26 mouse cellular contexts compared by ENCODE assay signal in the genomic region with DNA sequence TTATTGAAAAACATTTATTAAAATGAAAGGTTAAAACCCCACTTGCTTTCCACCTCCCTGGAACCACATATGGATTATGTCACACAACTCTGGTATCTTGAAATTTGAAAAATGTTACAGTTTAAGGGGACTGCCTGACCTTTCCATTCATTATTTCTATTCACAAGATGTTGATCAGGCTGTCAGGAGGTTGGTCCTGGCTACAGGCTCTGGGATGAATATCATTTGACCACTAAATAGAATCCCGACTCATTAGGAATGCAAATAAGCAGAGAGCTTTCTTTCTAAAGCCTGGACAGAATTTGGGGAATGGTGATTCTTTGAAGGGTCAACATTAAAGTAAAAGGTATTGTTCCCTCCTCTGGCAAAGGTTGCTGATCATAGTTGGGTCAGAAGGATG.
DNase-seq lines count a peak whose midpoint lies in the region; ATAC-seq lines count a peak whose summit lies in the region.
"Had no signal": no experiment of that assay in that cellular context is flagged by ENCODE, and none has a peak within 500 bp of the region (broad histone marks: within the 10 kb centered on the region; RNA-seq: fewer than 3 reads in every experiment).

No protein-coding gene starts in this region.

- H3K4me2 ChIP-seq in forebrain, embryonic 11.5 days (ENCODE audit: low read depth, low read length, severe bottlenecking) = no peak overlapping the region
- H3K4me2 ChIP-seq in hindbrain, embryonic 11.5 days (replicated peaks; ENCODE audit: low read depth, low read length) = no peak overlapping the region
- no peak overlapping the region for H3K4me2 ChIP-seq in hindbrain, embryonic 13.5 days
- H3K4me2 ChIP-seq in midbrain, embryonic 12.5 days (replicated peaks) = no peak overlapping the region
- no peak overlapping the region for H3K4me2 ChIP-seq in forebrain, embryonic 15.5 days (replicated peaks)
- H3K4me2 ChIP-seq: embryonic facial prominence, embryonic 12.5 days; embryonic facial prominence, embryonic 15.5 days; heart, embryonic 13.5 days; hindbrain, embryonic 14.5 days had no signal

- peak; percentile 35 for ATAC-seq in forebrain, embryonic 11.5 days (replicated peaks; ENCODE audit: low FRiP score)
- peak; percentile 39; the same call in 1 of the 2 replicates for ATAC-seq in hindbrain, embryonic 11.5 days (ENCODE audit: low FRiP score)
- no peak for ATAC-seq in hindbrain, embryonic 13.5 days (ENCODE audit: low FRiP score)
- peak; percentile 65; the same call in 1 of the 2 replicates for ATAC-seq in midbrain, embryonic 12.5 days (ENCODE audit: low FRiP score, low read depth)
- no peak for ATAC-seq in forebrain, embryonic 15.5 days (replicated peaks)
- ATAC-seq in monocyte, adult 5-6 weeks (replicated peaks; ENCODE audit: insufficient number of reproducible peaks, low FRiP score, low TSS enrichment, poor library complexity, severe bottlenecking) = no peak
- ATAC-seq: Patski had no signal

- no peak overlapping the region for H3K27ac ChIP-seq in forebrain, embryonic 11.5 days (ENCODE audit: low read depth, low read length)
- no peak overlapping the region for H3K27ac ChIP-seq in forebrain, embryonic 10.5 days
- no peak overlapping the region for H3K27ac ChIP-seq in hindbrain, embryonic 11.5 days (ENCODE audit: low read depth, low read length)
- H3K27ac ChIP-seq in hindbrain, embryonic 13.5 days = no peak overlapping the region
- H3K27ac ChIP-seq in midbrain, embryonic 12.5 days (replicated peaks) = no peak overlapping the region
- H3K27ac ChIP-seq in midbrain, embryonic 10.5 days (replicated peaks) = no peak overlapping the region; the same call in 1 of the 2 replicates
- peak overlapping the region; percentile 49; the same call in 1 of the 2 replicates for H3K27ac ChIP-seq in forebrain, embryonic 15.5 days (replicated peaks)
- H3K27ac ChIP-seq: embryonic facial prominence, embryonic 12.5 days; embryonic facial prominence, embryonic 15.5 days; heart, adult 2 months; heart, embryonic 10.5 days; heart, embryonic 13.5 days; hindbrain, embryonic 14.5 days had no signal

- no peak for DNase-seq in forebrain, embryonic 11.5 days (ENCODE audit: low spot score)
- no peak for DNase-seq in forebrain, embryonic 10.5 days (ENCODE audit: extremely low spot score, low spot score)
- no peak for DNase-seq in hindbrain, embryonic 11.5 days (ENCODE audit: low spot score)
- no peak for DNase-seq in midbrain, embryonic 10.5 days (ENCODE audit: low spot score)
- DNase-seq: adrenal gland, postnatal 10 days; adrenal gland, postnatal 36 days; cerebellum, adult 11 months; cerebellum, adult 2 months; cerebellum, adult 9-11 months; cerebellum, postnatal 25 days; gastrocnemius, postnatal 10 days; gastrocnemius, postnatal 36 days; heart, adult 2 months; heart, postnatal 14 days; heart, postnatal 4 days; kidney, adult 11 months had no signal

- no peaks in the 10 kb centered on the region for H3K9me3 ChIP-seq in forebrain, embryonic 11.5 days (ENCODE audit: control insufficient read depth, low read length)
- H3K9me3 ChIP-seq in forebrain, embryonic 10.5 days = no peaks in the 10 kb centered on the region
- no peaks in the 10 kb centered on the region for H3K9me3 ChIP-seq in hindbrain, embryonic 11.5 days (ENCODE audit: control insufficient read depth, low read length)
- H3K9me3 ChIP-seq in hindbrain, embryonic 13.5 days = no peaks in the 10 kb centered on the region
- no peaks in the 10 kb centered on the region for H3K9me3 ChIP-seq in midbrain, embryonic 12.5 days
- H3K9me3 ChIP-seq in midbrain, embryonic 10.5 days (replicated peaks) = no peaks in the 10 kb centered on the region
- no peaks in the 10 kb centered on the region for H3K9me3 ChIP-seq in forebrain, embryonic 15.5 days
- H3K9me3 ChIP-seq: embryonic facial prominence, embryonic 12.5 days; embryonic facial prominence, embryonic 15.5 days; heart, embryonic 10.5 days; heart, embryonic 13.5 days had no signal

- no peaks in the 10 kb centered on the region for H3K27me3 ChIP-seq in forebrain, embryonic 11.5 days (ENCODE audit: control insufficient read depth, insufficient read depth, low read length)
- no peaks in the 10 kb centered on the region for H3K27me3 ChIP-seq in forebrain, embryonic 10.5 days (ENCODE audit: poor library complexity, severe bottlenecking)
- H3K27me3 ChIP-seq in hindbrain, embryonic 11.5 days (ENCODE audit: control insufficient read depth, insufficient read depth, low read length) = no peaks in the 10 kb centered on the region
- no peaks in the 10 kb centered on the region for H3K27me3 ChIP-seq in hindbrain, embryonic 13.5 days
- H3K27me3 ChIP-seq in midbrain, embryonic 12.5 days = no peaks in the 10 kb centered on the region
- no peaks in the 10 kb centered on the region for H3K27me3 ChIP-seq in midbrain, embryonic 10.5 days (ENCODE audit: low read depth, poor library complexity, severe bottlenecking)
- no peaks in the 10 kb centered on the region for H3K27me3 ChIP-seq in forebrain, embryonic 15.5 days
- H3K27me3 ChIP-seq: embryonic facial prominence, embryonic 12.5 days; embryonic facial prominence, embryonic 15.5 days; heart, embryonic 13.5 days; Patski had no signal

- no peak overlapping the region for H3K9ac ChIP-seq in forebrain, embryonic 11.5 days (ENCODE audit: low read length)
- no peak overlapping the region for H3K9ac ChIP-seq in hindbrain, embryonic 11.5 days (ENCODE audit: low read depth, low read length)
- no peak overlapping the region for H3K9ac ChIP-seq in hindbrain, embryonic 13.5 days
- no peak overlapping the region for H3K9ac ChIP-seq in midbrain, embryonic 12.5 days (replicated peaks)
- H3K9ac ChIP-seq in forebrain, embryonic 15.5 days (replicated peaks) = no peak overlapping the region
- H3K9ac ChIP-seq: embryonic facial prominence, embryonic 12.5 days; embryonic facial prominence, embryonic 15.5 days; heart, embryonic 13.5 days; hindbrain, embryonic 14.5 days had no signal

- H3K4me1 ChIP-seq in forebrain, embryonic 11.5 days (replicated peaks; ENCODE audit: control insufficient read depth, insufficient read depth, low read length) = no peaks in the 10 kb centered on the region
- peaks cover 49% of the 10 kb centered on the region for H3K4me1 ChIP-seq in forebrain, embryonic 10.5 days
- no peaks in the 10 kb centered on the region for H3K4me1 ChIP-seq in hindbrain, embryonic 11.5 days (replicated peaks; ENCODE audit: control insufficient read depth, insufficient read depth, low read length)
- peaks cover 17% of the 10 kb centered on the region for H3K4me1 ChIP-seq in hindbrain, embryonic 13.5 days (replicated peaks)
- peaks cover 29% of the 10 kb centered on the region for H3K4me1 ChIP-seq in midbrain, embryonic 12.5 days
- H3K4me1 ChIP-seq in midbrain, embryonic 10.5 days = peaks cover 66% of the 10 kb centered on the region
- peaks cover 24% of the 10 kb centered on the region for H3K4me1 ChIP-seq in forebrain, embryonic 15.5 days
- H3K4me1 ChIP-seq: embryonic facial prominence, embryonic 12.5 days; embryonic facial prominence, embryonic 15.5 days; heart, embryonic 10.5 days; heart, embryonic 13.5 days had no signal

- H3K36me3 ChIP-seq in forebrain, embryonic 11.5 days (ENCODE audit: control insufficient read depth, insufficient read depth, low read length) = no peaks in the 10 kb centered on the region
- no peaks in the 10 kb centered on the region for H3K36me3 ChIP-seq in forebrain, embryonic 10.5 days (replicated peaks)
- no peaks in the 10 kb centered on the region for H3K36me3 ChIP-seq in hindbrain, embryonic 11.5 days (ENCODE audit: control insufficient read depth, insufficient read depth, low read length)
- H3K36me3 ChIP-seq in hindbrain, embryonic 13.5 days = no peaks in the 10 kb centered on the region
- no peaks in the 10 kb centered on the region for H3K36me3 ChIP-seq in midbrain, embryonic 12.5 days
- H3K36me3 ChIP-seq in midbrain, embryonic 10.5 days = no peaks in the 10 kb centered on the region
- H3K36me3 ChIP-seq in forebrain, embryonic 15.5 days = no peaks in the 10 kb centered on the region
- H3K36me3 ChIP-seq: embryonic facial prominence, embryonic 12.5 days; embryonic facial prominence, embryonic 15.5 days; heart, embryonic 10.5 days; heart, embryonic 13.5 days had no signal

- 27% methylated on average over 1 of the region's 1 CpGs for WGBS in forebrain, embryonic 11.5 days
- 35% methylated on average over 1 of the region's 1 CpGs for WGBS in forebrain, embryonic 10.5 days
- 48% methylated on average over 1 of the region's 1 CpGs for WGBS in hindbrain, embryonic 11.5 days
- 27% methylated on average over 1 of the region's 1 CpGs for WGBS in hindbrain, embryonic 13.5 days
- 22% methylated on average over 1 of the region's 1 CpGs for WGBS in midbrain, embryonic 12.5 days
- 37% methylated on average over 1 of the region's 1 CpGs for WGBS in midbrain, embryonic 10.5 days
- WGBS in forebrain, embryonic 15.5 days = 0% methylated on average over 1 of the region's 1 CpGs

- no peak overlapping the region for H3K4me3 ChIP-seq in forebrain, embryonic 11.5 days (ENCODE audit: low read depth, low read length)
- no peak overlapping the region for H3K4me3 ChIP-seq in forebrain, embryonic 10.5 days
- H3K4me3 ChIP-seq in hindbrain, embryonic 11.5 days (ENCODE audit: low read depth, low read length) = no peak overlapping the region
- H3K4me3 ChIP-seq in hindbrain, embryonic 13.5 days = no peak overlapping the region
- H3K4me3 ChIP-seq in midbrain, embryonic 12.5 days = no peak overlapping the region
- H3K4me3 ChIP-seq in midbrain, embryonic 10.5 days = no peak overlapping the region
- no peak overlapping the region for H3K4me3 ChIP-seq in forebrain, embryonic 15.5 days
- H3K4me3 ChIP-seq: embryonic facial prominence, embryonic 12.5 days; embryonic facial prominence, embryonic 15.5 days; heart, adult 2 months; heart, embryonic 10.5 days; heart, embryonic 13.5 days had no signal

Comparison
In these comparisons a context has a peak if more than half of its experiments do, and no peak if none do; other contexts are left out.
1. ATAC-seq: peak in forebrain, embryonic 11.5 days (single experiment), hindbrain, embryonic 11.5 days (single experiment) and midbrain, embryonic 12.5 days (single experiment); none in hindbrain, embryonic 13.5 days (single experiment), forebrain, embryonic 15.5 days (single experiment) and monocyte, adult 5-6 weeks (single experiment).